Mouse (Mus musculus) activated CD4-positive, CD25-positive, alpha-beta regulatory T cell, adult 4 months (primary cell): ENCODE data around the gene Gm10490. TPM values are rescaled to one million over a fixed set of nuclear protein-coding genes. Genes with fewer than 3 reads are reported as not detected.
A peak's percentile ranks its signal among the peaks of the same experiment; 100 is the strongest.
"Not testable (repeated sequence)": the region's sequence is repeated elsewhere in the genome, so short reads cannot be mapped to it uniquely, and the experiment has no call there.

ENCODE experiments used
- ATAC-seq: one replicate; pipeline ENCODE4 v1.8.0; 2017
- polyA plus RNA-seq, 2 experiments: library from polyadenylated mRNA; unstranded; fragments of 100-300 nt; shearing (Covaris generic); gene quantifications; one replicate each; pipeline ENCODE4 v1.2.1; 2017

The Gm10490 gene
- polyA plus RNA-seq, result not detected

- ATAC-seq, result not testable (repeated sequence)
These were observed at the start of gene Gm10490 for GRCm38 (mm10) chrX:7909242-7909641. Gene Gm10490 (plus strand): TSS chrX:7909542.

GRCm38 (mm10) chrX:7863181-7863580, 46.2 kb upstream of the Gm10490 start:
- no peak for ATAC-seq

- no peak for ATAC-seq
These were observed 44.8 kb upstream of the Gm10490 start for GRCm38 (mm10) chrX:7864551-7864950.

- ATAC-seq, result peak; percentile 69
These were observed 44.0 kb upstream of the Gm10490 start for GRCm38 (mm10) chrX:7865343-7865742.

- ATAC-seq, result peak; percentile 55
These were observed 43.6 kb upstream of the Gm10490 start for GRCm38 (mm10) chrX:7865786-7866185.

DNA sequence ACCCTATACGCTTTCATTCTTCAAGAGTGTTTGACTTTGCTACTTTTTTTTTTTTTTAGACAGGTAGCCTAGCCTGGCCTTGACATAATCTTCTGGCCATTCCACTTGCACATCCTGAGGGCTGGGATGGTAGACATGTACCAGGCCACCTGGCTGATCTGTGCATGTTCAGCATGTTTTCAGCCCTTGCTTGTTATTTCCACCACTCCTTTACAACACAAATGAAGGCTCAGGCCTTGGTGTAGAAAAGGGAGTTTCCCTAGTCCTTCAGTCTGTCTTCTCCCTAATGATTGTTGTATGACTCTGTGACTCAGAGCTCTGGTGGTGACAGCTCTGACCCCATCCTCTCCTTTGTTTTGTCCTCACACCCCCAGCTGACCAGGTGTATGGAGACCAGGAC, 42.2 kb upstream of the Gm10490 start:
- no peak for ATAC-seq

DNA sequence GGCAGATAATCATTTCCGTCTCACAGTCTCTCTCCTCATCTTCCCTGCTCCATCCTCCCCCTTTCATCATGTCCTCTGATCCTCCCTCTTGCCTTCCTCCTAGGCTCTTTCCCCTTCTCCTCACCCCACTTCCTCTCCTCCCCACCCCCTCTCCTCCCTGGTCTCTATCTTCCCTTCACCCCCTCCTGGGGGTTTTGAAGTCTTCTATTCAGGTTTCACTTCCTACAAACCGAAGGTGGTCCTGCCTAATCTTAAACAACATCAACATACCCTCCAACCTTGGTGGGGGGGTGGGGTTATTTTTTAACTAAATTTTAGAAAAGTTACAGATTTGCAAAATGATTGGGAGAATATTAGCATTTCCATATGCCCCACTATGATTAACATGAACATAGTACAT, 40.8 kb upstream of the Gm10490 start:
- ATAC-seq, result no peak

DNA sequence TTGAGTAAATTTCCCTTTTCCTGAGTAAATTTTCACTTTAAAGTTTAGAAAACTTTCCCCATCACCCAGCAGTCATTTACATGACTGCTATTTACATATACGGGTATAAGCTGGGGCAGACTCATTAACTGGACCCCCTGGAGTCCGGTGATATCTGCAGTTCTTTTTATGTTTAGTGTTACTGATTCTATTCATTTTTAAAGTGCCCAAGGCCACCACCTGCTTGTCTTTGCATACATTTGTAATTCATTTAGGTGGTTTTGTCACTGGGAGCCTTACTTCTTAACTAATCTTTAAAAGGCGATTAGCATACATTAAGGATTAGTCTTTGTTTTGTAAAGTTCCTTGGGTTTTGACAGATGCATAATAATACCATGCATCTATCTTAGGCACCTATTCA, 39.5 kb upstream of the Gm10490 start:
- ATAC-seq, result no peak

GRCm38 (mm10) chrX:7878007-7878419, 31.3 kb upstream of the Gm10490 start, which contains the start of gene Pim2:
Gene Pim2 (plus strand): TSS chrX:7878262.
- ATAC-seq, result peak; percentile 94

- no peak for ATAC-seq
These were observed 30.8 kb upstream of the Gm10490 start for GRCm38 (mm10) chrX:7878495-7878894.

DNA sequence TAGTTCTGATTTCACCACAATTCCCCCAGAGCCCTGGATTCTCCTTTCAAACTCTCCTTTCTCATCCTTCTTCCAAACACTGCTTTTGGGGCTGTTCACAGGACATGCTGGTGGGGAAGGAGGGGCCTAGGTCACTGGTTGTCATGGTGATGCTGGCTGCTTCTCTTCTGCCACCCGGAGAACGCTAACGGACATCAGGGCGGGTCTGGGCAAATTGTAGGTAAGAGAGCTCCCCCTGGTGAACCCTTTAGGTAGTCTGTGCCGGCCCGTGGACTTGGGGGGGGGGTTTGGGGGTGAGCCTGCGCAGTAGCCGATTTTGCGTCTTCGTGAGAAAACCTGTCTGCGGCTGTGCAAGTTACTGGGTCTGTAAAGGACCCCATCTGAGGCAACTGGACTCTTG, 29.5 kb upstream of the Gm10490 start:
- ATAC-seq, result peak; percentile 20

GRCm38 (mm10) chrX:7883841-7884567, 25.3 kb upstream of the Gm10490 start, which contains the start of gene Slc35a2:
Gene Slc35a2 (plus strand): TSS chrX:7884028.
- ATAC-seq, result peak; percentile 66

DNA sequence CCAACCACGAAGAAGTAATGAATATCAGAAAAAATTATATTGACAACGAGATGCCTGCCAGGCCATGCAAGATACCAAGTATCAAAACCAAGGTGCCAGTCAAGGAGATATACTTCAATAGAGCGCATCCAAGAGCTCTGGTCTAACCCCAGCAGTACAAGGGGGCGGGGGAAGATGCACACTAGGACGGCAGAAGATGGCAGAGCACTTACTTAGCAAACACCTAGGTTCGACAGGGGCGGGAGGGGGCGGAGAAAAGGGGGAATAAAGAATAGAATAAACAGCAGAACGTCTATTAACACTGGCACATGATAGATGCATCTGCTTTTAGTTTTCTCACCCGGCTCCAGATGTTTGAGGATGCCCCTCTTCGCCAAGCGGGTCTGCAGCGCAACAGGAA, 11.1 kb upstream of the Gm10490 start:
- no peak for ATAC-seq

DNA sequence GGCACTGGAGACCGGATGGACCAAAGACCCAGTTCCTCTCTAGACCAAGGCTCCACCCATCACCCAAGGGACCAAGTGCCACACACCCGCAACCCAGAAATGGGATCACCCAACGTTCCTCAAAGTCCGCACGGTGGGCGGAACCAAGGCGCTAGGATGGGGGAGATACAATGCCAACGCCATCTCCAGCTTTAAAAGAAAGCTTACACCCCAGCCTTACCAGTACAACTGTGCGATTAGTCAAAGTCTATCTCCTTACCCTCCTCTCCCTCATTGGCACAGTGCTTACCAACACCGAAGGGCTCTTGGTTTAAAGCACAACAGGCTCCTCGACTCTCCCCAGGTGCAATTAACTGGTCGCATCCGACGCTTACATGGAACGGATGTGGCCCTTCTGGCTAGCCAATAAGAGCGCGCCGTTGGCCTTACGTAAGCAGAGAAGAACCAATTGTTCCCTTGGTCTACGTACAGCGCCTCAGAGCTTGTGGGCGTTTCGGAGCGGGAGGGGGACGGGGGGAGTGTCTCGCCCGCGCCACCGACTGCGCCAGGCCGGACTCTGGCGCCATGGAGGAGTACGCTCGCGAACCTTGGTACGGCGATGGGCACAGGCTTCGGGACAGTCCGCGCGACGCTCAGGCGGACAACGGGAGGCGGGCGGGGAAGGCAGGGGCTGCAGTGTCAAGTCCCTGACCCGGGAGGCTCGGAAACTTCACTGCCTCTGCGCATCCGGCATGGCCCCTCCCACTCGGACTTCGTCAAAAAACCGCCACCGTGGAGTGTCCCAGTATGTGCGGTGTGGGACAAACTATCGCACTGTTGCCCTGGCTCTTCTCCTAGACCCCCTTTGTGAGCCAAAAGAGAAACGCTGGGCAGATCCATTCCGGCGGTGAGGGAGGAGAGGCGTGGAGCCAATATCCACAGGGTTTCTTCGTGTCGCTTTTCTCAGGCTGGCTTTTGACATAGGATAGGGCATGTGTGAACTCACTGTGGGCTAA, 10.2 kb upstream of the Gm10490 start, which contains the start of the genes Pqbp1 and Timm17b:
Gene Pqbp1, minus strand, starts transcription at position 390 of the 995 bp plus-strand sequence.
Gene Timm17b, plus strand, starts transcription at position 478 of the 995 bp plus-strand sequence.
- peak; percentile 96 for ATAC-seq

GRCm38 (mm10) chrX:7904441-7904840, 4.9 kb upstream of the Gm10490 start:
- ATAC-seq, result no peak

- no peak for ATAC-seq
These were observed 1.6 kb upstream of the Gm10490 start, which contains the start of gene Gm10491 for GRCm38 (mm10) chrX:7907735-7908134. Gene Gm10491 (minus strand): TSS chrX:7907835.

DNA sequence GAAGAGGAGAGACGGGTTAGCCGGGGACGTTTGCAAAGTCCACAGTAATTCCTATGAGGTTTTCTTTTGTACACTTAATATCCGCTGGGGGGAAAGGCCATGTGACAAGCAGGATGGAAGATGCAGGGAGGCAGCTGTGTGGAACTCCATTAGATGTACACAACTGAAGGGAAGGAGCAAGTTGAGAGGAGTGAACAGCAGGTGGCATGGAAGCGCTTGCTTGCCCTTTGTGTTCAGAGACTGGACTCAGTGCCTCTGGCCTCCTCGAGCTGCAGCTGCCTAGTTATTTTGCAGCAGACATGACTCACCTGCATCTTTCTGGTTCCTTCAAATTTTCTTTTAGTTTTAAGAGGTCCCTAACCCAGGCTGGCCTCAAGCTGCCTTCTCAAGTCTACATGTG, 1.1 kb downstream of the Gm10490 start:
- no peak for ATAC-seq

DNA sequence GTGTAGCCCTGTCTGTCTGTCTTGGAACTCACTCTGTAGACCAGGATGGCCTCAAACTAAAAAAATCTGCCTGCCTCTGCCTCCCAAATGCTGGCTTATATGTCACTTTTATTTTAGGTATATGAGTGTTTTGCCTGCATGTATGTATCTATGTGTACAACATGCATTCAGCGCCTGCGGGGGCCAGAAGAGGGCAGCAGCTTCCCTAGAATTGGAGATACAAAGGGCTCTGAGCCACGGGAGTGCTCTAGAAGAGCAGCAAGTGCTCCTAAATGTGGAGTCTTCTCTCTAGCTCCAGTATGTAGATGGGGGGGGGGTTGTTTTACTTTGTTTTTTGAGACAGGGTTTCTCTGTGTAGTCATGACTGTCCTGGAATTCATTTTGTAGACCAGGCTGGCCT, 6.3 kb downstream of the Gm10490 start:
- not testable (repeated sequence) for ATAC-seq

DNA sequence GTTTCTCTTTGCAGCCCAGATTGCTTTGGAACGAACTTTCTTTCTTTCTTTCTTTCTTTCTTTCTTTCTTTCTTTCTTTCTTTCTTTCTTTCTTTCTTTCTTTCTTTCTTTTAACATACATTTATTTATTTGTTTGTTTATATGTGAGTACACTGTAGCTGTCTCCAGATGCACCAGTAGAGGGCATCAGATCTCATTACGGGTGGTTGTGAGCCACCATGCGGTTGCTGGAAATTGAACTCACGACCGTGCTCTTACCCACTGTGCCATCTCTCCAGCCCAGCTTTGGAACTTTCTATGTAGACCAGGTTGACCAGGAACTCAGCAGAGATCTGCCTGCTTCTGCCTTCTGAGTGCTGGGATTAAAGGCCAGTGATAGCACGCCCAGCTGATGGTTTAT, 8.6 kb downstream of the Gm10490 start:
- ATAC-seq, result not testable (repeated sequence)

- ATAC-seq, result no peak
These were observed 10.4 kb downstream of the Gm10490 start, which contains the start of gene Pcsk1n for GRCm38 (mm10) chrX:7919601-7920383. Gene Pcsk1n (plus strand): TSS chrX:7919822.

- no peak for ATAC-seq
These were observed 12.7 kb downstream of the Gm10490 start for GRCm38 (mm10) chrX:7922032-7922431.

- ATAC-seq, result no peak
These were observed 16.9 kb downstream of the Gm10490 start for GRCm38 (mm10) chrX:7926266-7926665.
